Mouse (Mus musculus): ENCODE data around the gene Clic5.
"Not testable (repeated sequence)": the region's sequence is repeated elsewhere in the genome, so short reads cannot be mapped to it uniquely, and the experiment has no call there.

Gene Clic5

DNA sequence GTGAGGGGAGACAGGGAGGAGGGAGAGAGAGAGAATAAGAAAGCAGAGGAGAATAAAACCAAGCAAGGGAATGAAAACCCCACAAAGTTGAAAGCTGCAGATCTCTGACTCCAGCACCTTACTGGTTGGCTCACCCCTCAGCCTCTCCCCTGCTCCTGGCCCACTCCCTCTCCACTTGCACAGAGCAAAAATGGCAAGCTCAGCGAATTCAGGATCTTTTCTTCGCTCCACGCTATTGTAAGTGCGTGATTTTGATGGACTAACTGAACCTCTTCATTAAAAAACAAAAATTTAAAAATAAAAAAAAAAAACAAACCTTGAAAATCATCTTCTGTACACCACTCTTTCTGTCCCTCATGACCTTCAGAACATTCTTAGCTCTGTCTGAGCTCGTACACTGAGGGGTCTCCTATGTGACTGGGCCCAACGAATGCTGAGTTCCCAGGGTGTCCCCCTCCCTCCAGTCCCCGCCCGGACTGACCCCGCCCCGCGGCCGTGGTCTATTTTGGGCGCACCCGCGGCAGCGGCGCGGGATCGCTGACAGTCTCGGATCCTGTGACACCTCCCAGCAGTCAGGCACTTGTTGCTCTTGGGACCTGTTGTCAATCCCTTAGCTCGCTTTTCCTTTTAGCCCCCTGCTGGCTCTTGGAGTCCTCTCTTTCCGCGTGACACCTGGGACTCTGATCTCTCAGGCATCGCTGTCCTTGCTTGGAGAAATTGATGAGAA is at the start of gene Clic5:
Gene Clic5, plus strand, starts transcription at position 543 of the 727 bp plus-strand sequence.
- peak; percentile 15 for DNase-seq (ENCODE audit: low read depth)

DNA sequence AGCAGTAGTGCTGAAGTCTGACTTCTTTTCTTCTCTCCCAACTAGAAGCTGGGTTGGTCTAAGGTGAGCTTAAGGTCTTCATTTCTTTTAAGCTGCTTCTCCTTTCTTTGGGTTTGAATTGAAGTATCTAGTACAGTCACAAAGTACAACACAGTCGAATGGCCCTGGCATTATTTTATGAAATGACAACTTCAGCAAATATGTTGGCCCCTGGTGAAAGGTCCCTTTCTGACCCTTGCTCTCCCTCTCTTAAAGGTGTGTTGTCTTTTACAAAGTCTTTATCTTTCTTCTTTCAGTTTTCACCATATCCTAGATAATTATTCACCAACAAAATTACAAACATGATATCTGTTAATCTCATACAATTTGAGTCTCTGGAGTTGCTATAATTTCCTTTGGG is 42.6 kb upstream of the Clic5 start:
- no peak for DNase-seq (ENCODE audit: low read depth)

DNA sequence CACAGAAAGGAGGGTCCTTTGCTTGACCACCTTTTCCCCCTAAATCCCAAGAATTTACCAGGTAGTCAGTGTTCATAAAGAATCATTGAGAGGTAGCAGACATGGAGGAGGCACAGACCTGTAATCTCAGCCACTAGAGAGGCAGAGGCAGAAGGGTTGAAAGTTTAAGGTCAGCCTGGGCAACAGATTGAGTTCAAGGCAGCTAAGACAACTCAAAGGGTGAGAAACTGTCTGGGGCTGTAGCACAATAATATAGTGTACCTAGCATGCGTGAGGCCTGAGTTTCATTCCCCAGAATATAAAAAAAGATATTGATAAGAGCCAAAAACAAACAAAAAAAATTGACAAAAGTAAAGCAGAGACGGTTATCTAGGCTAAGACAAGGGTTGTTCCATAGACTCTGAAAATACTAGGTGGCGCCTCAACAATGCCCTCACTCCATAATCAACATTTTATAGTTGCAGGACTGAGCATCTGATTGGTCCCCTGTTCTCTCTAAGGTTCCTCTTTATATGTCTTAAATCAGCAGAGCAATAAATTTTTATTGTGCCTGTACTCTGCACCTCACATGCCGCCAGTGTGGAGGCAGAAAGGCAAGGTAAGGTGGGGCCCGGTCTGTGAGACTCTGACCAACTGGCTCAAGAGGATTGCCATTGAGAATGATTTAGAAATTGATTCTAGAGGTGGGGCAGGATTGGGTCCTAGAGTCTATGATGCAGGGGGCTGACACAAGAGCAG is 40.1 kb upstream of the Clic5 start:
- DNase-seq (ENCODE audit: low read depth): no peak

DNA sequence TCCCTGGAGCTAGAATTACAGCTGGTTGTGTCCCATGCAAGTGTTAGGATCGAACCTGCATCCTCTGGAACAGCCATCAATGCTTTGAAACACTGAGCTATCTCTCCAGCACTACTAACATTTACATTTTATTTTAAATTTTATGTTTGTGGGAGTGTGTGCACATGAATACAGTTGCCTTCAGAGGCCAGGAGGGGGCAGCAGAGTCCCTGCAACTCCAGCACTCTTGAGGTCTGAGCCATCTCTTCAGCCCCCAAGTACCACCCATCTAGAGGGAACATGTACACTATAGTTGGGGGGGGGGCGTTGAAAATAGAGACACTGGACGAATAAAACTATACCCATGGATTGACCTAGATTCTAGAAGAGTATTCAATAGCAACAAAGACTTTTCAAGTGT is 37.3 kb upstream of the Clic5 start:
- peak; percentile 60 for DNase-seq (ENCODE audit: low read depth)

DNA sequence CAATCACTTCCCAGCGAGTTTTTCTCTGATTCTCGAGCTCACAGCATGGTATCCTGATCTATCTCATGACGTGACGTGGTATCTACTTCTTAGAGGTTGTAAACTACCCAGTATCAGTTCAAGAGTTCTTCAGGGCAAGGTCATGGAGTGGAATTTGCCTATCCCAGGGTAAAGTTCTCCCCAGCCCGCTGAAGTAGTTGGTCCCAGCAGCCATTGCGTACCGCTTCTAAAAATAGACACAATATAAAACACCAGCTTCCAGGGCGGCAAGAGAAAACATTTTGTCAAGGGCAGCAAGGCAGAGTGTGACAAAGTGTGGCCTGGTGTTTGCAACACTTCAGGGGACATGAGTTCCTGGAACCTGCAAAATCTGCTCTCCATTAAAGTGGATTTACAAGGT is 36.5 kb upstream of the Clic5 start:
- DNase-seq (ENCODE audit: low read depth): no peak

DNA sequence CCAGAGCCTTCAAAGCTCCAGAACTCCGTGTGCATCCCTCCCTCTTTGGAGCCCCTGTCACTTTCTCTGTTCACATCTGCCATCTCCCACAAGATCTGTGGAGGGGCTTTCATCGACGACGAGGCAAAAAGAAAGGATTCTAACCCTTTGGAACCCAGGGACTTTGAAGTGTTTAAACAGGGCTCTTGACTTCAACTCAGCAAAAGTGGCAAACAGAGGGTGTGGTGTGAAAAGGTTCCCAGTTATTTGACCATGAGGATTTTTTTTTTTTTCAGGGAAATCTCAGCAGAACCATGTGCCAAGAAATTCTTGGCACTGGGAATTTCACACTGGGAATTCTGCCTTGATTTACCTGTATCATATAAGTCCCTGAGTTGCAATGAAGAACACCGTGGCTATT is 34.5 kb upstream of the Clic5 start:
- no peak for DNase-seq (ENCODE audit: low read depth)

DNA sequence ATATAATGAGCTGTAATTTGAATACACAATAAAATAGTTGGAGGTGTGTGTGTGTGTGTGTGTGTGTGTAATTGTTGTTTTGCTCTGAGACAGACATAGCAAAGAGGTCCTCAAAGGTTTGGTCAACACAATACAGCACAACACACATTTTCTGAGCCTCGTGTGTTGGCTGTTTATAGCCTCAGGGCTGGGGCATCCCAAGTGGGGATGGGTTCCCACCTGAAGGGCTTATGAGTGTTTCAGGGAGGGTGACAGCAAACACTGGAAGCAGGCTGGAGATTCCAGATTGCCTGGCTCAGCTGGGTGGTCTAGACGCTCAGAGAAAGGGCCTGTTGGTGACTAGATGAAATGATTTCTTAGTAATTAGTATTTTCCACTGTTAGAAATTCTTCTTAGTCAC is 33.2 kb upstream of the Clic5 start:
- DNase-seq (ENCODE audit: low read depth): no peak

DNA sequence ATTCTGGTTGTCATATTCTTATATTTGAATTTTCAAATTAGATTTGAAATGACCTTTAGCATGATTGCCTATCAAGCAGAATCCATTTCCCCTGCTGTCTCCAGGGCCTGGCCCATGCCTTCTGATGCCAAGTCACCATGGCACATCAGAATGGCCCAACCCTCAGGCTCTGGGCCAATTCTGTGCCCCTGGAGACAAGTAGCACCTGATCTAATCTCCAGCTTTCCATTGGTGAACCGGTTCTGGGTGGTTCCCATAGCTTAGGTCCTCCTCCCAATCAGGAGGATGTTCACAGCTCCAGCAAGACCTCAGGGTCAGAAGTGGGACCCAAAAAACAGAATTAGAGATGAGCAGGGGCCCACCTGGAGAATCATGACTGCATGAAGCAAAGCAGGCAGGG is 30.2 kb upstream of the Clic5 start:
- DNase-seq (ENCODE audit: low read depth): no peak

DNA sequence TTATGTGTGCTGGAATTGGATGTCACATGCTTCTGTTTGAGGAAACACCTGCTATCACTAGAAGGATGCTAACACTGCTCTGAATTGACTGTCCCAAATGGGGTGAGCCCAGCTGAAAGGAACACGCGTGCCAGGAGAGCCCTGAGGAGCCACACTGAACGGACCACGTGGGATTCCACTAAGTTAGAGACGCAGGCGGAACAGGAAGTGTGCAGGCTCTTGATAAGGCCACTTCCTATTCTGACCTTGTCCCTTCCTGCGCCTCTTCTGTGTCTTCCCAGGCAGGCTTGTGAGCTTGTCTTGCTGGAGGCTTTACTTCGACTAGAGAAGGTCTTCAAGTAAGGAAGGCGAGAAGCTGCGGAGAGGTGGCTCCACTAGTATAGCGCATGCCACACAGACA is 27.9 kb upstream of the Clic5 start:
- DNase-seq (ENCODE audit: low read depth): peak; percentile 63

DNA sequence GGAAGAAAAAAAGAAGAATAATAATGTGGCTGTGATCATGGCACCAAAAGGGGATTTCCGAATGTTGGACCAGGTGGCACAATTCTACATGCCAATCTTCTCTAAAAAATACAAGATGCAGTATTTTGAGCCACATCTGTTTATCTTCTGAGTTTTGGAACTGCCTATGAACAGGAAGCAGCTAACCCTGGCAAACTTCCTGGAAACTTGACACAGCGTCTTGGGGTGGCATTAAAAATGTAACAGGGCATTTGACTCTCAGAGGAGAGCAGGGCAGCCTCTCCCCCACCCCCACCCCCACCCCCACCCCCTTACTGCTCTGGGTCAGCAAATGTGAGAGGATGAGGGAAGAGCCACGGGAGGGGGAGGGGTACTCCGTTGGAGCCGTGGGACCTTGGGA is 25.9 kb upstream of the Clic5 start:
- DNase-seq (ENCODE audit: low read depth): peak; percentile 68

DNA sequence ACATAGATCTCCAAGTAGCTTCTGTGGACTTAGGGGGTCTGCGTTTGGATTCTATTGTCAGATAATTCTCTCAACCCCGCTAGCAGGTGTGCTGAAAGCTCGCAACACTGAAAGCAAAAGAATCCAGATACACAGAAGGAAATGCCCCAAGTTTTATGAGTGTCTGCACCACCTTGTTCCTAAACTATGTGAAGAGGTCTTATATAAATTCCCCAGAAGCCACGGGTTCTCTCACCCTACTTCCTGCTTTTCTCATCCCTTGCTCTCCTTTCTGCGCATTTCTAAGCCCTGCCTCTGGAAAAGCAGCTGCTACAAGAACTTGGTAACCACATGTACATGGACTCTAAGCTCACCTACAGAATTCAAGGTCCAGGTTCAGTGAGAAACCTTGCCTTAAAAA is 25.4 kb upstream of the Clic5 start:
- no peak for DNase-seq (ENCODE audit: low read depth)

DNA sequence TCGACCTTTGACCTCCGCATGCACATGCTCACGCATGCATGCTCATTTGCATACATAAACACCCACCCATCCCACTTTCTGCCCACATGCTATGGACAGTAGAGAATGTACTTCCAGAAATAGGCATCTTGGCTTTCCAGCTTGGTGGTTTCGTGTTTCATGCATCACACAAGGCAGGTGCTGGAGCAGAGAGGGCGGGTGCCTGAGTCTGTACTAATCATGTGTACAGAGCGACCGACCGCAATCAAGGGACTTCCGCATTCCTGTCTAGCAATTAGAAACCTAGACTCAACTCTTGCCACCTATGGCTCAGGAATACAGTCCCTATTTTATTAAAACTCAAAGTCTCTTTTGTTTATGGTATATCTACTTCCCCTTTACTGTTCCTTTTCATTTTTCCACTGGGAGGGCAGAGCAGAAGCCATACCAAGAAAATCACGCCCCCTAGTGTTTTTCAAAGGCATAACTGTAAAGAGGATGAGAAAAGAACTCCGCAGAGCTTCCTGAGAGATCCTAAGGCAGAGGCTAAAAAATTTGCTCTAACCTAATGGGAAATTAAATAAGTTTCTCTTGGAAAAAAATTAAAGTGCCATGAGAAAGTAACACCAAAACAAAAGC is 22.5 kb upstream of the Clic5 start:
- DNase-seq (ENCODE audit: low read depth): peak; percentile 37

DNA sequence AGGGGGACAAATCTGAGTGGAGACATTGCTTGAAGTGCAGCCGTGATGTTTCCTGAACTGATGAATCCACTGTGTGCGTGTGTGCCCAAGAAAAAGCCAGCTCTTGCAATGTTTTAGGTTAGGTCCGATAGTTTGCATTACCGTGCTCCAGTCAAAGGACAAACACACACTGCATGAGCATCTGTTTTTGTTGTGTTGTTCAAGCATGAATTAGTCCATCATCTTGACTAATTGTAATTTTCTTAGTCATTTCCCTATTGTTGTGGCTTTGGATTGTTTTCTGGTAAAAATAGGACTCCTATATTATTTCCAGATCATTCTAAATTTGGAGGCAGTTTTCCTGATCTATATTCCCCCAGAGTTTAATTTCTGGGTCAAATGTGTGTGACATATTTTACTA is 18.7 kb upstream of the Clic5 start:
- no peak for DNase-seq (ENCODE audit: low read depth)

DNA sequence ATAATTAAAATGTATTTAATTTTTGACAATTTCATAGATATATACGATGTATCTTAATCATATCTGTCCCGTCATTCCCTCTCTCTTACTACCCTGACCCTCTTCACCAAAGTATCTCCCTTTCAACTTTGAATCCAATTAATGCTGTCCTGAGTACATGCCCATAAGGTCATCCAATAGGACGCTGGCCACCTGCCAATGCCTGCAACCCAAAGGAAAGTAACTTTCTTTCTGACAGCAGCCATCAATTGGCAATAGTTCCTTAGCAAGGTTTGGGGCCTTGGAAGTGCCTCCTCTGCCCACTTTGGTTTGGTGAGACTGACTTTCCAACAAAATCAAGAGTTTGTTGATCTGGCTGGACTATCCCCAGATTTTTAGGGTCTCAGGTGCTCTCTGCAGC is 18.1 kb upstream of the Clic5 start:
- no peak for DNase-seq (ENCODE audit: low read depth)

DNA sequence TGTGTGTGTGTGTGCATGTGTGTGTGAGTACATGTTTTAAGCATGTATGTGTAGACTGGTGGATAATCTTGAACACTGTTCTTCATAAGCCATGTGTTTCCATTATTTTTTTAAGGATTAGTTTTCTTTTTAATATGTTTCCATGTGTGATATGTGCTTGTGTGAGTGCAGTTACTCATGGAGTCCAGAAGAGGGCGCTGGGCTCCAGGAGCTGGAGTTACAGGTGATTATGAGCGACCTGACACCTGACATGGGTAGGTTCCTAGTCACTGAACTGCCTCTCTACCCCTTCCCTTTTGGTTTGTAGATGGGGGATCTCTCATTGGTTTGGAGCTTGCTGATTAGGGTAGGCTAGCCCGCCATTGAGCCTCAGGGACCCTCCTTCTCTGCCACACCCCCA is 16.5 kb upstream of the Clic5 start:
- no peak for DNase-seq (ENCODE audit: low read depth)

DNA sequence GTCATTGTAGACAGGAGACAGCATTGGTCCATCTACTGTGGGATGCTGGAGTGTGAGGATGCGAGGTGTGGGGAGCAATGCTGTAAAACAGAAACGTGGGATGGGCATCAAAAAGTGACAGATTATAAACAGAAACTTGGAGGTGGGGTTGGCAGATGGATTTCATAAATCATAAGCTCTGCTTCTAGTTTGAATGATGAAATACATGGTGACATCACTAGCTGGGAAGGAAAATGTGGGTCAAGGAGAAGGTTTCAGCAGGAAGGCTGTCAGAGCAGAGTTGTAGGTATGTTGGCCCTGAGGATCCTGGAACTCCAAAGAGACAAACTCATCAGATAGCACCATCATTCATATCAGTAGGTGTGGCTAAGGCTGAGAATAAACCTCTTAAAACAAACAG is 15.0 kb upstream of the Clic5 start:
- DNase-seq (ENCODE audit: low read depth): no peak

DNA sequence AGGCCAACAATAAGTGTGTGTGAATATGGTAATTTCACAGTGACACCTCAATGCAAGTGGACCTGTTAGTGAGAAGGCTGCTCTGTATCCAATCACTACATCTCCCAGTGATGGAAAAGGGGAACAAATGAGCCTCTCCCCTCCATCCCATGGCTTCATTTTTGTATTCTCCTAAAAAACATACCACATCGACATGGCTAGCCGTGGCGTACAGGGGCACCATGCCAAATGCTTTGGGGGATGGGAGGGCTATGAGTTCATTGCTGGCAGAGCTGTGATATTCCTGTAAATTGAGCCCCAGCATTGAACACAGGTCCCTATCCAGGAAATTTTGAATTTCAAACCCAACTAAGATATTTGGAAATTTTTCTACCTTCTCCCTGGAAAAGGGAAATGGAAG is 11.1 kb upstream of the Clic5 start:
- no peak for DNase-seq (ENCODE audit: low read depth)

DNA sequence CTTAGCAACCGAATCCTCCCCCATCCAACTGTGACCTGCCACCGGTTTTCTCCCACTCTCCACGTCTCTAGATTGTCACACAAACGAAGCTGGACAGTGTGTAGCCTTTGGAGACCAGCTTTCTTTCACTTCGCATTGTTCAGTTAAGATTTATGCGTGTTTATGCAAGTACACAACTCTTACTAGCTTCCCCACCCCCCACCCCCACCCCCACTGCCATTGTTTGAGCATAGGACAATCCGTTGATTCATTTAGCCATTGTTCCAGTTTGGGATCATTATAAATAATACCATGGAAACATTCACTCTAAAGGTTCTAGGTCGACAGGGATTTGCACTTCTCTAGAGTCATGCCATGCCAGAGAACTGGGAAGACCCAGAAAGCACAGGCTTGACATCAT is 7.0 kb upstream of the Clic5 start:
- DNase-seq (ENCODE audit: low read depth): no peak

DNA sequence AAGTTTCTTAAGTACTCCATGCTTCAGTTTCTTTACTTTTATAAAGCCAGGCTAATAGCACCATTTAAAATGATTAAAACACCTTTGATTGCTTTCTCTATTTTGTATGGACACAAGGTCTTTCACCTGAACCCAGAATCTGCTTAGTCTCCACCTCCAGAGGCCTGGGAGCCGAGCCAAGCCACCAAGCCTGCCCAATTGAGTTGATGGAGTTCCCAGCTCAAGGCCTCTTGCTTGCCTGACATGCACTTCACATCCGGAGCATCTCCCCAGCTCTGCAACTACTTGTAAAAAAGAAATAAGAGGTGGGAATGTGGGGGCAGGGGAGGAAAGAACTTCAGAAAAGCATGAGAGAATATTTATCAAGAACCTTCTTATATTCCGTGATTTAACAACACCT is 1.5 kb upstream of the Clic5 start:
- no peak for DNase-seq (ENCODE audit: low read depth)

DNA sequence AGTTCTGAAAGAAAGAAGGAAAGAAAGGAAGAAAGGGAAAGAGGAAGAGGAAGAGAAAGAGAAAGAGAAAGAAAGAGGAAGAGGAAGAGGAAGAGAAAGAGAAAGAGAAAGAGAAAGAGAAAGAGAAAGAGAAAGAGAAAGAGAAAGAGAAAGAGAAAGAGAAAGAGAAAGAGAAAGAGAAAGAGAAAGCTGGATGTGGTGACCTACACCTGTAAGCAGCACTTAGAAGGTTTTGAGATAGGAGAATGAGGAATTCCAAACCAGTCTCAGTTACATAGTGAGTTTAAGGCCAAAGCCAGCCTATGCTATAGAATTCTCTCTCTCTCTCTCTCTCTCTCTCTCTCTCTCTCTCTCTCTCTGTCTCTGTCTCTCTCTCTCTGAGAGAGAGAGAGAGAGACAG is 847 bp upstream of the Clic5 start:
- DNase-seq (ENCODE audit: low read depth): not testable (repeated sequence)

DNA sequence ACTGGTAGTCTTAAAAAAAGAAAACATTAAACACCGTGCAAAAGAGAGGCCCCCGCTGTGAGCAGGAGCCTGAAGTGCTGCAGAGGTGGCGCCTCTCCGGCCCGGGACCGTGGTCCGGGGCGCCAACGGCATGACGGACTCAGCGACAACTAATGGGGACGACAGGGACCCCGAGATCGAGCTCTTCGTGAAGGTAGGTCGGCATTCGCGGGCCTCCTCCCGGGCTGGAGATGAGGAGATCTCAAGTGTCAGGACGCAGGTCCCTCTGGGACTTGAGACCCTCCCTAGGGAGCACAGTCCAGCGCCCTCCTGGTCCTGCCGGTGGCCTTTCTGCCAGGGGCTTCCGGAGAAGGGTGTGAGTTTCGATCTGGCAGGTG is 373 bp downstream of the Clic5 start:
- DNase-seq (ENCODE audit: low read depth): no peak

DNA sequence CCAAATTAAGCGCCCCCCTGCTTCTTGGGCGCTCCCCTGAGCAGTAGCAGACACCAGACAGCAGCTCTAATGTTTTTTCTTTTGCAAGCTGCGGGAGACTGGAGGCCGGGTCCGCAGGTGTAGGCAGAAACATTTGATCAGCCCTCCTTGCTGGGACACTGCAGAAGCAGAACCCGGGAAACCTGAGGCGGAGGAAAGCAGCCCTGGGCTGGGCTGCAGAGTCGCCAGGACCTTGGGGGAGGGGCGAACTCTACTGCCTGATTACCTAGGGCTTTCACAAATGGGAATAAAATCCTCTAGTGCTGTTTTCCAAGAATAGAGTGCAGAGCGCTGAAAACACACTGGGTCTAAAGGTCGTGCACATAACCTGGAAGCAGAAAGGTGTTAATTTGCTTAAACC is 1.3 kb downstream of the Clic5 start:
- no peak for DNase-seq (ENCODE audit: low read depth)

DNA sequence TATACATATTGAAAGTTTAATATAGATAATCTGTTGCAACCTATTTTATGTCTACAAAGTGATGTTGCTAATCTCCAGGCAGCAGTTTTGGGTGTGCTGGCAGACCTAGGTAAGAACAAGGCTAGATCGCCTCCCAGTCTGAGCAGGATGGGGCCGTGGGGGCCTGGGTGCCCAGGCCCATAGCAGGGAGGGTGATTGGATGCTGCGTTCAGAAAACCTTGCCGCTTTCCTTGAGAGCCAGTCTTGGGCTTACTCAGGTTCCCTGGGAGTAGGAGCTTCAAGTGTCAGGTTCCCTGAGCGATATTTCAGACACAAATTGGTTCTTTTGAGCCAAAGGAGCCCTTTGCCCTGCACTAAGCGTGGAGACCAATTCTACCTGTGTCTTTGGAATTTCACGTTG is 1.9 kb downstream of the Clic5 start:
- no peak for DNase-seq (ENCODE audit: low read depth)

DNA sequence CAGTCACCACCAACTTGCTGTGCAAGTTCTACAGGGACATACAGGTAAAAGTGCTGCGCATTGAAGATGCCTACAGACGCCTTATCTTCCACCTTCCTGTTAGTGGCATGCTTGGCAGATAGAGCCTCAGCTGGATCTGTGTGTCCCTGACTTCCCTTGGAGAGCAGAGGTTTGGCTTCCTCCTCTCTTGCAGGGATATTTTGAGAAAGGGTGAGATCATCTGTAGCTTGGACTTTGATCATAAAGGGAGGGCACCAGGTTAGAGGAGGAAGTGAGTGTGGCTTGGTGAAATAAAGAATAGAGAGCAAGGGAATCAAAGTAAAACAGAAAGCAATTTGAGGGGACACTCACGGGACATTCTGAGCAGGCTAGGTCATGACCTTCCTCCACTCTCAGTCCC is 4.6 kb downstream of the Clic5 start:
- peak; percentile 28 for DNase-seq (ENCODE audit: low read depth)

Data from 416B (cell line).